Comparison of ENCODE assay signal across 7 mouse cellular contexts in genomic region chr16:31591565-31591964, GRCm38 (mm10).
DNase-seq lines count a peak whose midpoint lies in the region; ATAC-seq and TF ChIP-seq lines count a peak whose summit lies in the region.

No protein-coding gene starts in this region.

- H3K9ac ChIP-seq in lung, embryonic 14.5 days, result no peak overlapping the region
- H3K9ac ChIP-seq in forebrain, embryonic 15.5 days (replicated peaks), result no peak overlapping the region
- H3K9ac ChIP-seq in intestine, postnatal 0 days (ENCODE audit: low read depth, low read length), result no peak overlapping the region
- no peak overlapping the region for H3K9ac ChIP-seq in stomach, embryonic 15.5 days

- H3K27ac ChIP-seq in lung, embryonic 14.5 days (ENCODE audit: low read depth), result peak overlapping the region; percentile 93
- peak overlapping the region; percentile 94 for H3K27ac ChIP-seq in forebrain, embryonic 15.5 days (replicated peaks)
- no peak overlapping the region for H3K27ac ChIP-seq in intestine, postnatal 0 days (ENCODE audit: low read depth, low read length)
- peak overlapping the region; percentile 84 for H3K27ac ChIP-seq in stomach, embryonic 15.5 days

- H3K4me3 ChIP-seq in lung, embryonic 14.5 days (ENCODE audit: low read depth, low read length), result no peak overlapping the region
- no peak overlapping the region for H3K4me3 ChIP-seq in forebrain, embryonic 15.5 days
- no peak overlapping the region for H3K4me3 ChIP-seq in intestine, postnatal 0 days (ENCODE audit: low read depth, low read length)
- H3K4me3 ChIP-seq in stomach, embryonic 15.5 days (replicated peaks), result no peak overlapping the region

- TF ChIP-seq CTCF in lung, embryonic 14.5 days (IDR thresholded peaks at IDR 0.05; ENCODE audit: low read depth), result no peak
- TF ChIP-seq CTCF in intestine, postnatal 0 days (IDR thresholded peaks at IDR 0.05; ENCODE audit: low read depth), result no peak

- H3K27me3 ChIP-seq in lung, embryonic 14.5 days (ENCODE audit: insufficient read depth, low read length), result no peaks in the 10 kb centered on the region
- no peaks in the 10 kb centered on the region for H3K27me3 ChIP-seq in forebrain, embryonic 15.5 days
- H3K27me3 ChIP-seq in intestine, postnatal 0 days (replicated peaks; ENCODE audit: control insufficient read depth, insufficient read depth, low read length), result no peaks in the 10 kb centered on the region
- H3K27me3 ChIP-seq in stomach, embryonic 15.5 days (replicated peaks), result no peaks in the 10 kb centered on the region

- no peaks in the 10 kb centered on the region for H3K36me3 ChIP-seq in lung, embryonic 14.5 days (ENCODE audit: insufficient read depth)
- no peaks in the 10 kb centered on the region for H3K36me3 ChIP-seq in forebrain, embryonic 15.5 days
- no peaks in the 10 kb centered on the region for H3K36me3 ChIP-seq in intestine, postnatal 0 days (ENCODE audit: control insufficient read depth, insufficient read depth)
- no peaks in the 10 kb centered on the region for H3K36me3 ChIP-seq in stomach, embryonic 15.5 days

- peak overlapping the region; percentile 26; the same call in 1 of the 2 replicates for H3K4me2 ChIP-seq in lung, embryonic 14.5 days
- H3K4me2 ChIP-seq in forebrain, embryonic 15.5 days (replicated peaks), result 0 out of 2 replicates have a peak overlapping the region, but pooled peaks have one; percentile 7
- H3K4me2 ChIP-seq in intestine, postnatal 0 days (replicated peaks; ENCODE audit: low read depth), result peak overlapping the region; percentile 43; the same call in 1 of the 2 replicates
- peak overlapping the region; percentile 38 for H3K4me2 ChIP-seq in stomach, embryonic 15.5 days

- no peaks in the 10 kb centered on the region for H3K9me3 ChIP-seq in lung, embryonic 14.5 days (ENCODE audit: low read depth, low read length)
- H3K9me3 ChIP-seq in forebrain, embryonic 15.5 days, result no peaks in the 10 kb centered on the region
- no peaks in the 10 kb centered on the region for H3K9me3 ChIP-seq in intestine, postnatal 0 days (ENCODE audit: control insufficient read depth)
- no peaks in the 10 kb centered on the region for H3K9me3 ChIP-seq in stomach, embryonic 15.5 days

- ATAC-seq in lung, embryonic 14.5 days (ENCODE audit: insufficient read depth), result peak; percentile 23; the same call in 1 of the 2 replicates
- peak; percentile 33 for ATAC-seq in forebrain, embryonic 15.5 days (replicated peaks)
- no peak for ATAC-seq in intestine, postnatal 0 days
- no peak for ATAC-seq in stomach, embryonic 15.5 days (ENCODE audit: insufficient read depth, low FRiP score, low read depth)

- DNase-seq in lung, embryonic 14.5 days, result no peak
- DNase-seq in lung, postnatal 36 days, result no peak
- no peak for DNase-seq in adrenal gland, postnatal 36 days
- no peak for DNase-seq in cerebellum, postnatal 14 days

- WGBS in lung, embryonic 14.5 days, result 66% methylated on average over 3 of the region's 3 CpGs
- 38% methylated on average over 3 of the region's 3 CpGs for WGBS in forebrain, embryonic 15.5 days
- WGBS in intestine, postnatal 0 days, result 61% methylated on average over 3 of the region's 3 CpGs
- 74% methylated on average over 3 of the region's 3 CpGs for WGBS in stomach, embryonic 15.5 days

- H3K4me1 ChIP-seq in lung, embryonic 14.5 days (ENCODE audit: insufficient read depth), result peaks cover 11% of the 10 kb centered on the region
- peaks cover 46% of the 10 kb centered on the region for H3K4me1 ChIP-seq in forebrain, embryonic 15.5 days
- H3K4me1 ChIP-seq in intestine, postnatal 0 days (replicated peaks; ENCODE audit: control insufficient read depth, insufficient read depth, low read length), result peaks cover 12% of the 10 kb centered on the region
- peaks cover 25% of the 10 kb centered on the region for H3K4me1 ChIP-seq in stomach, embryonic 15.5 days

Comparison
In these comparisons a context has a peak if more than half of its experiments do, and no peak if none do; other contexts are left out.
1. ATAC-seq: peak in lung, embryonic 14.5 days (single experiment) and forebrain, embryonic 15.5 days (single experiment); none in intestine, postnatal 0 days (single experiment) and stomach, embryonic 15.5 days (single experiment).
2. Peak in every context shown above with its lines, with median percentiles within 50 percentile points of each other: H3K4me2 ChIP-seq.